Mouse (Mus musculus) urinary bladder, postnatal 36 days (tissue): ENCODE measurements around the gene Slc35f1.

Experiments
- DNase-seq, 2 experiments: peaks; one replicate each; pipeline ENCODE4 v3.0.0; 2022; ENCODE audit warnings: low spot score in 2 of 2, mixed read lengths in 1 of 2

Slc35f1 gene

DNA sequence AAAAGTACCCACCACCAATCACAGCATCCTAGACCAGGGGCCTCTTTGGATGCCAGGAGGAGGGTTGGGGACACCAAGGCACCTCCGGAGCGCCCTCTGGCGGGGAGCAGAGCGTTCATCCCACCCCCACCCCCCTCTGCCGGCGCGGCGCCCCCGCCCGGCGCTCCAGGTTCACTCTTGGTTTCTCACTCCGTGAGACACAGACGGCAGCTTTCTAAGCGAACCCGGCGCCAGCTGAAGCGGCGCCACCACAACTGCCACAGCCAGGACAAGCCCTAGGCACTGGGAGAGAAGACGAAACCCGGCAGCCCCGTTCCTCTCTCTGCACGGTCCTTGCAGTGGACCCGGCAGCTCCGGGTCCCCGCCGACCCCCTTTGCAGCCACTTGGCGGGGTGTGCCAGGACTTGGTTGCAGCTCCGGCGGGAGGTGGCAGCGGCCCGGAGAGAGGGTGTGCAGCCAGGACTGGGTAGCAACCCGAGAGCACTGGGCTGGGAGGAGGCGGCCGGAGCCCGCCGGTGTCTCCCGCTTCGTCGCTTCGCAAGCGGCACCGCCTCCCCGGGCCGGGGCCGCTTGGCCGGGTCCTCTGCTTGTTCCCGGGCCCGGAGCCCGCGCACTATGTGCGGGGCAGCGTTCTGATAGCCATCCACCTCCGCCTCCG is at the start of gene Slc35f1:
Gene Slc35f1, plus strand, starts transcription at position 200 of the 658 bp plus-strand sequence.
- peak; percentile 5 to 13 for DNase-seq

DNA sequence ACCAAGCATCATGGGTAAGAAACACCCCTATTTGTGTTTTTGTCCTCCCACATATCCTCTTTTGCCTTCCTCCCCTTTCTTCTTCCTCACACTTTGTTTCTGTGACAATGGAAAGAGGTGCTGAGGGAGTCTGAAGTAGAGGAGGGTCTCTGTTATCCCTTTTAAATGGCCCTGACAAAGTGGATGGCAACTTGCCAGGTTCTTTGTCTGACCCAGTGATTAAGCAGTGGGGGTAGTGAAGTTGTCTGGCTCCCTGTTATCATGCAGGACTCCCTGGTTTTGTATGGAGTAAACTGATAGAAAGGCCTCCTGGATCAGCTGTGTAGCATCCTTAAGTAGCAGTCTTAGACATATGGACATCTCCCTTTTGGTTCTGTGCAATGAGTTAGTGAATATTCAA is 19.1 kb upstream of the Slc35f1 start:
- no peak for DNase-seq

DNA sequence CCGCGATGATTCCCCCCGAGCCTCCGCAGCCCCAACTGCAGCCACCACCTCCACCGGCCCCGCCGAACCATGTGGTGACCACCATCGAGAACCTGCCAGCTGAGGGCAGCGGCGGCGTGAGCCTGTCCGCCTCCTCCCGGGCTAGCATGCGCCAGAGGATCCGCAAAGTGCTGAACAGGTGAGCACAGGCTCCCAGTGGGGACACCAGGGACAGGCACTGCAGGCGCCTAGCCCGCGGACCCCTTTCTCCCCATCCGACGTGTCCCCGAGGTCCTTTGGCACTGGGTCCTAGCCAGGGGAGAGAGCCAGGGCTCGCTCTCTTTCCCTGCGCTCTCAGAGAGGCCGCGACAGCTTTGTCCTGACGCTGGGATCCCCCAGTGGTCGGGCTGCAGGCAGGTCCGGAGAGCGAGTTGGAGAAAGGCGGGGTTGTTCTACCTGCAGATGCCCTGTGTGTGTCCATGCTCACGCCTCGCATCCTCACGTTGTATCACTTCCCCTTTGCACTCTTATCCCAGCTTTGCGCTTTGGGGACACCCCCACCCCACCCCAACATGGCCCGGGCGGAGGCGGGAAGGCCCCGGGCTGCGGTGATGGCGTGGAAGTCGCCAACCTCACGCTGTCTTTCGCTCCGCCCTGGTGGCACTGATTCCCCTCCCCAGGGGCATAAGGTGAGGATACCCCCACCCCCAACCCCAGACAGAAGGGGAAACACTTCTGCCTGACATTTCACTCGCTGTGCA is 829 bp downstream of the Slc35f1 start:
- DNase-seq, result no peak

DNA sequence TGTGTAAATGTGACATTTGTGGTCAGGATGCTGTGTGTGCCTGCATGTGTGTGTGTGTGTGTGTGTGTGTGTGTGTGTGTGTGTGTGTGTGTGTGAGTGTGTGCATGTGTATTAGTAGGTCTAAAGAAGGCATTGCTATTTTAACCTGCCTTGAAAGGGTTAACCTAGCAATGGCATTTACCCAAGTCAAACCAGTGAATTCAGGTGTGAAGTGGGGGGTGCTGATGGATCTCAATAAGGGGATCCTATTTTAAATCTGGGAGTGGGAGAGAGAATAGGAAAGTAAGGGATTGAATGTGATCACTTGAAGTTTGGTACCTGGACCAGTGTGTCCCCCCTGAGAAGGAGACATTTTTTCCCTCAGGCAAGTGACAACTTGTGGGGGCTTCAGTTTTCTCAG is 13.4 kb downstream of the Slc35f1 start:
- no peak for DNase-seq

DNA sequence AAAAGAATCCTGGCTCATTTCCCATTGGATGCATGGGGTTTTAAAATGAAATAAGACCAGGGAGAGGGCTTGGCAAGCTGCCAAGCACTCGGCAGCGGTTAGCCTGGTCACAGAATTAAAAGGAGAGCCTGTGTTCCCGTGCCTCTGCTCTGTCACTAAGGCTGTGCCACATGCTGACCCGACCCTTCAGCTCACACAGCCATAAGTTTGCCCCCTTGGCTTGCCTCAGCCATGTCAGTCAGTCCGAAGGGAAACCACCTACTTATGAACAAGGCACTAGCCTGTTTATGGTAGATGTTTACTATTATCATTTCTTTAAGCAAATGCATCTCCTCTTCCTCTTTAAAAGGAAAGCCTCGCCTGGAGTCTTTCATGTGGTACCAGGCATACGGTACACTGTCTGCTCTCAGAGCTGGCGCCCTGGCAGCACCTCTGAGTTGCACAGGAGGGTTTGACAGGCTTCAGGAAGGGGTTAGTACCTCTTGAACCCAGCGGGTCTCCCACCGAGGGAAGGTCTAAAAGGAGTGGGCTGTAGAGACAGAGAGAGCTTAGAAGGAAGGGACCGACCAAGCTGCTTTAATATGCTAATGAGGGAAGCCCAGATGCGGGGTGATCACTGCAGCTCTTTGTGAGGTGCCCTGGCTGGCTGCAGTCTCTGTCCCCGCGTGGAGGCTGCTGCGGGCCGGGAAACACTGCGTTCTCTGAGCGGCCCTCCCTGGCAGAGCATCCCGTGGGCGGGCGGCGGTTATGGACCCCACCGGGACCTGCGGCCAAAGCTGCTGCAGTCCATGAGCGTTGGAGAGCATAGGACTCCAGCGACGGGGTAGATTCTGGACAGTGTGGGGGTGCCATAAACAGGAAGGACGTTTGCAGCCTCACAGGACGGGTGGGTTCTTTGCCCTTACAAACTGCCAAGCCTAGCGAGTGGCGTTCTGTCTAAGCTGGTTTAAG is 14.0 kb downstream of the Slc35f1 start:
- DNase-seq, result no peak

DNA sequence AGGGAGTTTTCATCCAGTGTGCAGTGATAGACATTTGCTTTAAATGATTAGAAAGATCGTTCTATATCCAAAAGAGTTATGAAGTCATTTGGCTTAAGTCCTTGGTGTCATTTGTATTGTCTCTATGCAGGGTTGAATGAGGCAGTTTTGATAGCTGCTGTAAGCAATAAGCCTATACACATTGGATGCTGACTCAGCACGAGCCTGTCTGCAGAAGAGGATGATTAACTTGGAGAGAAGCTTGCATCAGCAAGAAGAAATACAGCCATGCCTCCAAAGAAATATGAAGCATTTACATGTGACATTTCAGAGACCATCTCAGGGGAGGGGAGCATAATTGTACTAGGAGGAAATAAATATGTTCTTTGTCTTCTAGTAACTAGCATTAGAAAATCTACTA is 19.1 kb downstream of the Slc35f1 start:
- no peak for DNase-seq

DNA sequence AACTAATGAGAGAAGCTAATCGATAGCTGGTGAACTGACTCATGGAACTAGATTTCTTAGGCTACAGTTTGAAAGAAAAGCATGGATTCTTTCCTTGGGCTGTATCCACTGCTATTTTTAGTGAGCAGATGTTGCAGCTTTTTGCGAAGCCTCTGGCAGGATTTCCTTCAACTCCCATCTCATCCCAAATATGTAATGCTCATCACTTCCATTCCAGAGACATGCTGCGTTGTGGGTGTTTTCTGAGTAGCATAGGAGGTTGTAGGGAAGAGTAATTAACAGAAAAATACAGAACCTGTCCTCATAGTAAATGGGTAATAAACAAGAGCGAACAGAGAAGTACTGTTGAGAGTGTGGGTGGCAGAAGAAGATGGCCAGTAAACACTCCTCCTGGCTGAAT is 21.8 kb downstream of the Slc35f1 start:
- DNase-seq, result no peak

DNA sequence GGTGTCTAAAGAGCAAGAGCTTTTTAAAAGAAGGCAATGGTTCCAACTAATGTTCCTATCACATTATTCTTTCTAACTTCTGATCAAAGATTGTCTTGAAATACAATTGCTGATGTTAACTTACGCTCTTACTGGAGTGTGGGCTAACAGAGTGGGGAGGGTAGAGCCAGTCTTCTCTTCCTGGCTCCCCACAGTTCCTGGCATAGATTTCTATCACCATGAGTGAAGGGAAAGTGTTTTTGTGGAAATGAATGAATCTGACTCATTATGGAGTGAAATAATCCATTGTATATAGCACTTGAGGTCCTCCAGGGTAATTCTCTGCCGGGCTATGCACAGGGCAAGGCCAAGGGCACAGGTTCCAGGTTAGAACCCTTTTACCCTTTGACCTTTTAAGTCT is 24.2 kb downstream of the Slc35f1 start:
- DNase-seq, result no peak

DNA sequence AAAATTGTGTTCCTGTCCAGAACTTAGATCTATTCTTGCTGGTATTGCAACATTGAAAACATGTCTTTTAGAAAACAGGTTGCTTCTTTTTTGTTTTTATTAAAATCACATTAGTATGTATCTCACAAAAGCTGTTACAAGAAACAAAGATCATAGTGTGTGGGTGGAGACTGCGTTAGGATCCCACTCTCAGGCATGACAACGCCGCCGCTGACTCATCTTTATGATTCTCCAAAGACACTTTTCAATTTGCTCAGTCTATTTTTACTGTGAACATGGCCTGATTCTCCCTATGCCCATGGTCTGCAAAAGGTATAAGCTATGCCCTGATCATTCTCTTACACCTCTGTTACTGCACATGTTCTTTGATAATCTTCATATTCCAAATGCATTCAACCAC is 24.8 kb downstream of the Slc35f1 start:
- DNase-seq, result no peak

DNA sequence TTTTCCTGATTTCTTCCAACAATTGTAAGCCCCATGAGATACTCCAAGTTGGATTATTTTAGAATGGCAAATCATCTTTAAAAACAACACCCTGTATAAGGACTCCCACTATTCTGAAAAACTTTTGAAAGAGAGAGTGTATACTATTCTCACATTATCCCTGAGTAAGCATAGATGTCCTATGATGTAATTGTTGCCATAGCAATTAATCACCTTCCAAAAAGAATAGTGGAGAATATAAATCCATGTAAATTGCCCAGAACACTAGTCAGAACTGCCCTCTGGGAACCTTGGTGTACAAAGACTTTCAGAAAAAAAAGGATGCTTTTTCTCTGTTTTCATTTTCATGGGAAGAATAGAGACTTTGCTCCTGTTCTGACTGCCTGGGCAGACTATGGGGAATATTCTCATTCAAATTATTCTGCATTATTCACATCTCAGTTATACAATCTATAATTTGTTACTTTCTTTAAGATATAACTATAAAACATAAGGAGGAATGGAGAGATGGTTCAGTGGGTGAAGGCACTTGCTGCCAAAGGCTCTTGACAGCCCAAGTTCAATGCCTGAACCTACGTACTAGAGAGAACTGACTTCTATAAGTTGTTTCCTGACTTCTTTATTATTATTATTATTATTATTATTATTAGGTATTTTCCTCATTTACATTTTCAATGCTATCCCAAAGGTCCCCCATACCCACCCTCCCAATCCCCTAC is 28.0 kb downstream of the Slc35f1 start:
- DNase-seq, result no peak

DNA sequence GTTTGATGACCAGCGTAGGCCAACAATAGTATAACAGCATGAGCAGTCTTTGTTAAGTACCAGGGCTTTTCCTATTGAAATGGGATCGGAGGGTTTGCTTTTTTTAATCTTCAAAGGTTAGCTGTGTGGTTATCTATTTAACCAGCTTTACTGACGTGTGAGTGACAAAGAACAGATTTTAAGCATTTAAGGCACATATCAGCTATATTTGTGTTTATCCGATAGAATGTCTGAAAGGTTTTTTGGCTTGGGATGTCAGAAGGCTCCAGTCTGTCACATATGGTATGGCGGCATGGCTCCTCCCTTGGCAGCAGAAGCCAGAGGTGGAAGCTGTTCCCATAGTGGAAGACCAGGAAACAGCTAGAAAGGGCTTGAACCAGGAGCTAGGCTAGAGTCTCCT is 36.3 kb downstream of the Slc35f1 start:
- DNase-seq, result no peak

DNA sequence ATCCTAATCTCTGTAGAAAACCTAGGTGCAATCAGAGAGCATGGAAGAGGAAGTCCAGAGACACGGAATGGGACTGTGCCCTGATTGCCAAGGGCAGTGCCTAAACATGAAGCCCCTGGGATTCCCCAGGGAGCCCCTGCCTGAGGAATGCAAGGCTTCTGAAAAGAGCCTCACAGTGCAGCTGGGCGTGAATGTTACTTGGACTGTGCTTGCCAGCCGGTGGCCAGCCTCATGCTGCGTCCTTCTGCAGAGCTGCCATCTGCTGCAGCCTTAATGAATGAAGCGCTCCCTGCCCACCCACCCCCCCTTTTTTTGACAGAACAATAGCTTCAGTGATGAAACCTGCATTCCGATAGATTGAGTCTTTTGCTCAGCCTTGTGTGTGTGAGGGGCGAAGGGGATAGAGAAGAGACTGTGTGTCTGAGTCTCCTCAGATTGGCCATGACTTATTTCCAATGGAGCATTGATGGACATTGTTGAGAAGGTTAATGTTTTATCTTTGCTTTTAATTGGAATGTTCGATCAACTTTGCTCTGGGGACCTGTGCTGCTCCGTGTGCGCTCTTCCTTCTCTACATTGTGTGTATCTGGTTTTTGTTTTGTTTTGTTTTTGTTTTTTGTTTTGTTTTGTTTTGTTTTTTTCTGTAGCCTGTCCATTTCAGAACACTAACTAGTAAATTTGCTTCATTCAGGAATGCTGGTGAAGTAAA is 52.5 kb downstream of the Slc35f1 start:
- DNase-seq, result no peak

DNA sequence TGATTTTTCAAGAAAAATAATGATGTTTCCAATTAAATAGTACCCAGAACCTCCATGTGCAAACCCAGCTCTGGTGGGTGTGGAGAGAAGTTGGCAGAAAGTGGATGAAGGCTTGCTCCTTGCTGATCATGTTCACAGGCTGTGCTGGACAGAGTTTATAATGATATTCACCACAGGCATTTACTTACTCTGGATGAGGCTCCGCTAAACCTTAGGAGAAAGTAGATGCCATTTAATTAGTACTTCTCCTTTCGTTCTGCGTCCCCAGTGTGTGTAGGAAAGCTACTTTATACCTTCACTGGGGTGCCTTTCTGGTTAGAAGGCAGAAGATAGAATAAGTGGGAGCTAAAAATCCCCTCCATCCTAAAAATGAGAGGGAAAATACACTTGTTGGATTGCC is 53.5 kb downstream of the Slc35f1 start:
- DNase-seq, result no peak

DNA sequence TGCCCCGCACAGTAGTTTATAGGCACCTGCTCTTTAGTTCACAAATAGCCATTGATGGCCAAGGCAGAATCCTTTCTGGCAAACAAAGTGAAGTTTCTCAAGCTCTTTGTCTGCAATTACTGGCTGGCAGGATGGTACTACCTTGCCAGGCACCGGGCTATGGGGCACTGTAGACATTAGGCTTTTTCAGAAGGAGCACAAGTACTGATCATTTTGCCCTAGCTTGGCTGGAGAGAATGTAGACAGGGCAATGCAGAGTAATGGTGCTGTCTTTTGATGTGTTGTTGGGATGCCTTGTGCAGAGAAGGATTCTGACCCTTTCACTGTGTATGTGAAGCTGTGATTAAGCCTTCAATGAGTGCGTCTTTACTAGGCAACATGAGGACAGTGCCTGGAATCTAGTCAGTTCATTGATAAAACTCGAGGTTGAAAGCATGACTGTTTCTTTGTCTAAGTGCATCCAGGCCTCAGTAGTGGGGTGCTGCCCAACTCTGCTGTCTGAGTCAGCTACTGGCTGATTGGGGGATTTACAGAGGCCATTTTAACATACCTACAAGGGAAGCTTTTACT is 57.8 kb downstream of the Slc35f1 start:
- no peak for DNase-seq

DNA sequence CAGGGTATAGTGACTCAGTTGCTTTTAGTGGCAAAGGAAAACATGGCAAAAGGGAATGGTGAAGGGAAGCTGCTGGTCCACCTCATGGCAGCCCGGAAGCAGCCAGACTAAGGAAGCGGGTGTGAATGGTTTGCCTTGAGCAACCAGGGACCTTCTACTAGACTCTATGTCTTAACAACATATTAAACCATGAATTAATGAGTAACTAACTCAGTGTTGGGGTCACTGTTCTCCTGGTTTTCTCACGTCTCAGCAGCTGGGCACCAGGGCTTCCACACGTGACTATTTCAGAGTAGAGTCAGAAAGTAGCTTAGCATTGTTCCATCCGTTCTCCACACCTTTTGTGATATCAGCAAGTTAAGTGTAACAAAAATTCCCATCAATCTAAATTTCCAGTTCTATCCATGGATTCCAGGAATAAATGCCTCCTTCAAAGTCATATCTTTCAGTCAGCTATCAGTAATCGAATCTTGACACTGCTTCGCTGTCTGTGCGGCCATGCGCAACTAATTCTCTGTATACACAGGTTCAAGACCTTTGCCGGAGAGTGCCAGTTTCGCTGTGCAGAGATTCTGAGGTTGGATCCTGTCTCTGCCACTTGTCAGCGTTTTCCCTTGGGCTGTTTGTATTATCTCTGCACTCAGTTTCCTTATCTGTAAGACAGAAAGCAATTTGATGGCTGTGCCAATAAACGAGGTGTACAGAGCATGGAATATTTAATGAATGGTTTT is 65.8 kb downstream of the Slc35f1 start:
- no peak for DNase-seq

DNA sequence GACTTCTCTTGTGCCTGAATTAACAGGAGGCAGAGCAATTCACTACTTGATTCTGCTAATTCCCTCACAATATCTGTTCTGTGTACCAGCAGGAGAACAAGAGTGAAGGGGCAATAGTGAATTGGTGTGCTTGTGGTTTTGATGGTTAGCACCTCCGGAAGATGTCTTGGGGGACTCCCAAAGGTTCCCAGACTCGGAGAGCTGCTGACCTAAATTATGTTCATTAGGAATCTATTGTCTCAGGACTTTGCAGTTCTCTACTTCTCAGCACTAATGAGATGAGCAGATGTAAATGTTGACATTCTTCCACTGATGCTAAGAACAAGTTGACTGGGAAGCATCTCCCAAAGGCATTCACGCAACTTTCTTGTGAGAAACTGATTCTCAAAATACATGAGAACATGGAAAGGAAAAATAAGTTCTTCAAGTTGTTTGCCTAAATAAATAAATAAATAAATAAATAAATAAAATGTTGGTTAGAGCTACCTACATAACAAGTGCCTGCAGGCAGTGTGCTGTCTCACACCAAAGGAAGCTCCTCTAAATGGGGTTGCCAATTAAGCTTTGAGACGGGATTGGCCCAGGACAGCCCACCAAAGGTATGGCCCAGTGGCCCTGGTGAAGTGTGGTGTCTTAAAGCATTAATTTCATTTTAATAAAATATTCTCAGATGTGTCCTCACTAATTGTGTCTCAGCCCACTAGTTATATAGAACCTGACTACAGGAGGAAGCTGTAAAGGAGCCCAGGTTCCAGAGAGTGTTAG is 67.3 kb downstream of the Slc35f1 start:
- DNase-seq, result no peak

DNA sequence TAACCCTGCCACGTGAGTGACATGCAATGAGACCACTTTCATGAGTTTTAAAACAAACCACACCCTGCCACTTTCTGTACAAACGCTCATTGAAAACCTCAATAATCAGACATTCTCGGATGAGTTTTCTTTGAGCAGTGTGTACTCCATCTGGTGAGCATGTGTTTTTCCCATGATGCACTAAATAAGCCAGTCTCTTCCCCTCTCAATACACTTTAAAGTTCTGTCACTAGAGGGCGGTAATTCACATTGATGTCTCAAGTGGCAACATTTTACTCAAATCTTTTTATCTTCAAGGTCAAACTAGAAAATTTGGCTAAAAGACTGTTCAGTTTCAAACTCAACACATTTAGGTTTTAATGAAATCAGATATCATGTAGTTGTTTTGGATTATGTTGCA is 68.3 kb downstream of the Slc35f1 start:
- no peak for DNase-seq

DNA sequence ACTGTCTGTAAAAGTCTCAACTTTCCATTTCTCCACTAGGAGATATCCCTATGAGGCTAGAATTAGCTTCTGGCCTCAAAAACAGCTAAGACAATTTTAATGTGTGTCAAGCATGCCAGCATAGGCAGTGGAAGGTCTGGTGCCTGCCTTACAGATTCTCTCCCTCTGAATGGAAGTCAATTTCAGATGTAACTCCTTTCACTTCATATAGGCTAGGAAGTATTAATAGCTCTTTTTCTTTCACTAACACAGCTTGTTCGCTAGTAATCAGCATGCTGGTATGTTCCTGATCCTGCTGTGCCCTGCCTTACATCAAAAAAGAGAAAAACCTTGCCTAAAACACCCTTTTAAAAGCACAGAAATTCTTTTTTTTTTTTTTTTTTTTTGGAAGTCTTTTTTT is 70.2 kb downstream of the Slc35f1 start:
- DNase-seq, result no peak

DNA sequence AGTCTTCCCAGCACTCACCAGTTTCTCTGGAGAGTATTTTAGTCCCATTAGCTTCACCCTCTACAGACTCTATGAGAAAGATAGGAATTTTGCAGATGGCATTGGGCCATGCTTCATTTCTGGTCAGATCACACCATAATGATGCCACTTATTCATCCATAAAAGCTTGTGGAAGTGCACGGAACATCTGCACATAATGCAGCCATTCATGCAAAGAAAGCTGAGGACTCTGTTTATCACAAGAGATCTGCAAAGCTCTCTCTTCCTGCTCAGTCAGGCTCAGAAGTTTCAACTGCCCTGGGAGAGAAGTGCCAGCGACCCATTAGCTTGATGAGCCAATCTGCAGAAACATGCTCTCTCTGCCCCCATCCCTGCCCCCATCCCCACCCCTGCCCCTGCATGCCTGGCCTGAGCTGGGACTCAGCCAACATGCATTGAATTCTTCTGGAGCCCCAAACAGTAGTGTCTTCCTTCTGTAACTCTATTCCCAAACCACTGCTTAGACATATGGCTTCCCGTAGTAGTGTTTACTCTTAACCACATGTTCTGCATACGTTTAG is 89.7 kb downstream of the Slc35f1 start:
- DNase-seq, result no peak
